Mouse (Mus musculus) liver, adult 2 months (tissue): Measurements from ENCODE around the gene Grk5. TPM values are rescaled to one million over a fixed set of nuclear protein-coding genes. Genes with fewer than 3 reads are reported as not detected.

Experiments used
- DNase-seq: peaks from one replicate; pipeline ENCODE4 v3.0.0-alpha.2; 2011; ENCODE audit warnings: low read depth, low spot score; ENCODE audit errors: extremely low read depth
- H3K27ac ChIP-seq: fragments of 200-500 bp; replicated peaks from 2 replicates; pipeline ENCODE4 v1.5.1; 2012; ENCODE audit warnings: low read depth, mild to moderate bottlenecking, control low read depth, inconsistent platforms, low read length; ENCODE audit not compliant: insufficient read depth
- H3K27me3 ChIP-seq: fragments of 200-500 bp; 2 replicates; pipeline ENCODE4 v1.6.1; 2012; ENCODE audit warnings: mild to moderate bottlenecking, moderate library complexity, low read length, inconsistent platforms; ENCODE audit not compliant: control insufficient read depth, insufficient read depth
- H3K36me3 ChIP-seq: fragments of 200-500 bp; 2 replicates; pipeline ENCODE4 v1.6.1; 2012; ENCODE audit warnings: low read length, inconsistent platforms; ENCODE audit not compliant: control insufficient read depth, insufficient read depth
- H3K4me1 ChIP-seq: fragments of 200-500 bp; 2 replicates; pipeline ENCODE4 v1.6.1; 2011; ENCODE audit warnings: low read length; ENCODE audit not compliant: control insufficient read depth, insufficient read depth
- H3K4me3 ChIP-seq: fragments of 200-500 bp; 2 replicates; pipeline ENCODE4 v1.5.1; 2011; ENCODE audit warnings: low read depth, mild to moderate bottlenecking, control low read depth, low read length, moderate library complexity; ENCODE audit not compliant: insufficient read depth
- H3K79me2 ChIP-seq: fragments of 200-500 bp; 2 replicates; pipeline ENCODE4 v1.6.1; 2012; ENCODE audit warnings: inconsistent platforms, mild to moderate bottlenecking, low read length, moderate library complexity; ENCODE audit not compliant: control insufficient read depth, insufficient read depth
- H3K9ac ChIP-seq: fragments of 200-500 bp; 2 replicates; pipeline ENCODE4 v1.6.1; 2012; ENCODE audit warnings: low read depth, mild to moderate bottlenecking, control low read depth, inconsistent platforms, low read length
- CTCF ChIP-seq: fragments of 200-500 bp; IDR thresholded peaks from 2 replicates; pipeline ENCODE4 v1.5.1; 2011; ENCODE audit warnings: low read depth, low read length, control low read depth
- POLR2A ChIP-seq: fragments of 200-500 bp; IDR thresholded peaks from 2 replicates; pipeline ENCODE4 v1.6.1; 2011; ENCODE audit warnings: low read length, control low read depth; ENCODE audit not compliant: insufficient read depth; ENCODE audit errors: extremely low read depth
- WGBS: fragments of 180-500 bp; shearing (Covaris S2); methylation state at CpG from one replicate; pipeline ENCODE4 v1.1.7; 2018; 5-methylcytosine and 5-hydroxymethylcytosine counted together
- polyA plus RNA-seq: library from polyadenylated mRNA; depleted of rRNA; stranded (reverse); fragments of >200 nt; gene quantifications from 2 replicates; pipeline ENCODE4 v1.2.3, GENCODE M21; 2012
- total RNA-seq: library from RNA; depleted of rRNA; stranded (reverse); fragments of >200 nt; gene quantifications from 2 replicates; pipeline ENCODE4 v1.2.3, GENCODE M21; 2014

Gene Grk5
- total and polyA plus RNA-seq, 2 experiments, result 0.48 to 2.2 TPM

- DNase-seq, result peak; percentile 22
- H3K27ac ChIP-seq, result no peak overlapping the region
- TF ChIP-seq CTCF, result no peak
- no peak for TF ChIP-seq POLR2A
- H3K36me3 ChIP-seq, result no peaks in the 10 kb centered on the region
- no peaks in the 10 kb centered on the region for H3K79me2 ChIP-seq
- no peak overlapping the region for H3K4me3 ChIP-seq
- H3K4me1 ChIP-seq, result no peaks in the 10 kb centered on the region
- no peaks in the 10 kb centered on the region for H3K27me3 ChIP-seq
- H3K9ac ChIP-seq, result no peak overlapping the region
- WGBS, result 91% methylated on average over 1 of the region's 1 CpGs
Measured at GRCm38 (mm10) chr19:61017477-61018266, 128.1 kb downstream of the Grk5 start.

DNA sequence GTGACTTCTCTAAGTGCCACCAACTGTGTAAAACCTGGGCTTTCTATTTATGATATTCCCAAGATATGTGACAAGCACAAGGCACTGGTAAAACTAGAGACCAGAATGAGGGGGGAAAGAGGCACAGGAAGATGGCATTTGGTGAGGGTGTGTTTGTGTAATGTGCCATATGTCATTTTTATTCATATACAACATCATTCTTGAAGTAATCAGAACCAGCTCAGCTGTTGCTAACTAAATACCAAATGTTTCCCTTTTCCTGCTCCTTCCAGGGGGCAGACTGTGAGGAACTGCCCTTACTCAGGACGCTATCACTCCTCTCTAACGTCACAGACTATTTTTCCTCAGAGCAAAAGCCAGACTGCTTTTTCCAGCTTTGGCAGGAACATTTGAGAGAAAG is 132.0 kb downstream of the Grk5 start:
- H3K27ac ChIP-seq, result no peak overlapping the region
- H3K9ac ChIP-seq, result no peak overlapping the region
- TF ChIP-seq CTCF (no peak), POLR2A (no peak)
- no peak overlapping the region for H3K4me3 ChIP-seq
- no peaks in the 10 kb centered on the region for H3K79me2 ChIP-seq
- no peaks in the 10 kb centered on the region for H3K36me3 ChIP-seq
- WGBS, result 76% methylated on average over 2 of the region's 2 CpGs
- no peaks in the 10 kb centered on the region for H3K27me3 ChIP-seq
- no peak for DNase-seq
- no peaks in the 10 kb centered on the region for H3K4me1 ChIP-seq

DNA sequence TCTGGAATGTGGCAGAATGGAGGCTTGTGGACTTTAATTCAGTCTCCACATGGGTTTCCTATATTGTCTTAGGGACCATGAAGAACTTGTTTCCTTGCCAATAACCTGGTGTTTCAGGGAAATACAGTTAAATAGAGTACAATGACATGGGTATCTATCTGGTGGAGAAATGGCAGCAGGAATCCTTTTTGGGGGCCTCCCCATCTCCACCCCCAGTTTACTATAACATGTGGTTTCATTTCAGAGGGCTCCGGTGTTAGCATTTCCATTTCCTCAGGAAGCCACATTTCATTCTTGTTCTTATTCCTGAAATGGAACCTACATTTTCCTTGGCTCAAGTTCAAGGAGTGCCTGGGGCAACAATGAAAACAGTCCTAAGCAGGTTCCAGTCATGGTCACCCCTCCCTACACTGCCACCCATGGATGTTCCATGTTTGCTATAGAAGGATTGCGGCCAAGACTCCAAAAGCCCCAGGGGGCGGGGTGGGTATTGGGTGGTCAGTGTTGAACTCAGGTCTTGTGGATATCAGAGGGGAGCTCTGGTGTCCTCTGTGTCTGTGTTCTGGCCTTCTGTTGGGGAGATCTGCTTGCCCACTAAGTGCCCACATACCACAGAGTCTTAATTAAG is 132.5 kb downstream of the Grk5 start:
- WGBS, result 82% methylated on average over 3 of the region's 3 CpGs
- Histone ChIP-seq H3K27ac (no peak overlapping the region), H3K27me3 (no peaks in the 10 kb centered on the region), H3K4me1 (no peaks in the 10 kb centered on the region), H3K79me2 (no peaks in the 10 kb centered on the region), H3K9ac (no peak overlapping the region), H3K36me3 (no peaks in the 10 kb centered on the region), H3K4me3 (no peak overlapping the region)
- no peak for DNase-seq
- TF ChIP-seq POLR2A (no peak), CTCF (no peak)

DNA sequence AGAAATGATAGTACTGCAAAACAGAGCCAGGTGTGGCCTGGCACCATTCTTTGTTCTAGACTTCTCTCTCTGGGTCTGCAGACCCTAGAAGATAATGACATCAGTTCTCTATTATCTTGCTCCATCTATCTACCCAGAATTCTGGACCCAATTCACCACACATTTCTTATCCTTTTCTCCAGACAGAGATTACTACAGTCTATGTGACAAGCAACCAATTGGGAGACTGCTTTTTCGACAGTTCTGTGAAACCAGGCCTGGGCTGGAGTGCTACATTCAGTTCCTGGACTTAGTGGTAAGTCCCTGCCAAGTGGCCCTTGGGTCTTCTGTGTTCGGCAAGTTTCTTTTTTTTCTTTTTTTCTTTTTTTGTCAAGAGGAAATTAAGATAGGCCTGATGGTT is 142.0 kb downstream of the Grk5 start:
- no peaks in the 10 kb centered on the region for H3K27me3 ChIP-seq
- H3K36me3 ChIP-seq, result no peaks in the 10 kb centered on the region
- no peaks in the 10 kb centered on the region; the same call in 1 of the 2 replicates for H3K79me2 ChIP-seq
- H3K4me3 ChIP-seq, result no peak overlapping the region
- DNase-seq, result no peak
- TF ChIP-seq POLR2A (no peak), CTCF (no peak)
- H3K27ac ChIP-seq, result no peak overlapping the region
- no peak overlapping the region for H3K9ac ChIP-seq
- WGBS, result 80% methylated on average over 2 of the region's 2 CpGs
- peaks cover 7% of the 10 kb centered on the region; the same call in 1 of the 2 replicates for H3K4me1 ChIP-seq

DNA sequence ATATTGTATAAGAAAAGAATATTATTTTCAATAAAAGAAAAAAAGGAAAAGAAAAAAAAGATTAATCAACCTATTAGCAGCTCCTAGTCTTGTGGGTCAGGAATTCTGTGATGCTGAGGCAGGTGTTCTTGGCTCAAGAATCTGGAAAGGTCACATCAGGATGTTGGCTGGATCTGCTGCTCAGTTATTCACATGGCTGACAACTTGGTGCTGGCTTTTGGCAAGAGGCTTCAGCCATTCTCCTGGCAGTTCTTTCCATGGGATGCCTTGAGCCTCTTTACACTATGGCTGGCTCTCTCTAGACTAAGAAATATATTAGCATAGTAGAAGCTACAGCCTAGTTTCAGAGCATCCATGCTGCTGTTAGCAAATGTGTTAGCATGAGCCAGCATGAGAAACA is 149.6 kb downstream of the Grk5 start:
- TF ChIP-seq CTCF, result no peak
- TF ChIP-seq POLR2A, result no peak
- DNase-seq, result peak; percentile 37
- Histone ChIP-seq H3K4me3 (no peak overlapping the region), H3K27me3 (no peaks in the 10 kb centered on the region), H3K79me2 (no peaks in the 10 kb centered on the region; the same call in 1 of the 2 replicates), H3K9ac (no peak overlapping the region), H3K36me3 (no peaks in the 10 kb centered on the region), H3K27ac (no peak overlapping the region), H3K4me1 (no peaks in the 10 kb centered on the region)

DNA sequence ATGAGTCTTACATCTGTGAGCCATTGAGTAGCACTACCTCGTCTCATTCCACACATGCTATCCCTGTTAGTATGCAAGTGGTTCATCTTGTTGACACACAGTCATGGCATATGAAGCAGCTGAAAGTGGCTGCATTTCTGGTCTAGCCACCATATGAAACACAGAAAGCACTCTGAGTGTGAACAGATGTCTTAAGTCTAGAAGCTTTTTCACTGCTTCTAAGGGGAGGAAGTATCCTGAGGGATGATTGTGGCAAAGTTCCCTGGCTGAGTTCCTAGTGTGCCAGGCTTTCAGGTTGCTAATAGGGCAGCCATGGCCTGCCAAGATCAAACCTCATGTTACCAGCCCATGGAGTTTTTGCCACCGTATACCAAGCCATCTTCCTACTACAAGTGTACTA is 159.1 kb downstream of the Grk5 start:
- no peak overlapping the region for H3K9ac ChIP-seq
- no peaks in the 10 kb centered on the region for H3K79me2 ChIP-seq
- no peak overlapping the region for H3K4me3 ChIP-seq
- peaks cover 11% of the 10 kb centered on the region for H3K4me1 ChIP-seq
- H3K27ac ChIP-seq, result no peak overlapping the region
- H3K27me3 ChIP-seq, result no peaks in the 10 kb centered on the region
- no peaks in the 10 kb centered on the region for H3K36me3 ChIP-seq
- TF ChIP-seq POLR2A (no peak), CTCF (no peak)
- DNase-seq, result peak; percentile 71
- WGBS, result 54% methylated on average over 2 of the region's 2 CpGs
